Mouse (Mus musculus) liver, embryonic 11.5 days (tissue): Measurements from ENCODE around the gene Suclg1. TPM values are rescaled to one million over a fixed set of nuclear protein-coding genes. Genes with fewer than 3 reads are reported as not detected.
A peak's percentile ranks its signal among the peaks of the same experiment; 100 is the strongest.

Experiments used
- ATAC-seq: fragments of 200-750 bp; cut with Nextera tagmentation; replicated peaks from 2 replicates; pipeline ENCODE4 v1.8.0; 2017; ENCODE audit warnings: moderate number of reproducible peaks, mild to moderate bottlenecking, moderate TSS enrichment, moderate library complexity; ENCODE audit not compliant: low FRiP score
- DNase-seq: peaks from one replicate; pipeline ENCODE4 v3.0.0-alpha.2; 2017; ENCODE audit warnings: low spot score
- H3K27ac ChIP-seq: fragments of 300-500 bp; sonication (generic); 2 replicates; pipeline ENCODE4 v1.5.1; 2014; ENCODE audit warnings: mild to moderate bottlenecking, low read depth, low read length, control low read depth
- H3K27me3 ChIP-seq: fragments of 300-500 bp; sonication (generic); replicated peaks from 2 replicates; pipeline ENCODE4 v1.6.1; 2014; ENCODE audit warnings: low read length, mixed read lengths; ENCODE audit not compliant: control insufficient read depth, insufficient read depth
- H3K36me3 ChIP-seq: fragments of 300-500 bp; sonication (generic); 2 replicates; pipeline ENCODE4 v1.6.1; 2014; ENCODE audit warnings: mild to moderate bottlenecking, low read length, moderate library complexity, mixed read lengths; ENCODE audit not compliant: control insufficient read depth, insufficient read depth
- H3K4me1 ChIP-seq: fragments of 300-500 bp; sonication (generic); replicated peaks from 2 replicates; pipeline ENCODE4 v1.6.1; 2014; ENCODE audit warnings: low read length, mixed read lengths; ENCODE audit not compliant: control insufficient read depth, insufficient read depth
- H3K4me2 ChIP-seq: fragments of 300-500 bp; sonication (generic); 2 replicates; pipeline ENCODE4 v1.6.1; 2014; ENCODE audit warnings: mild to moderate bottlenecking, control low read depth, moderate library complexity
- H3K4me3 ChIP-seq: fragments of 300-500 bp; sonication (generic); 2 replicates; pipeline ENCODE4 v1.5.1; 2014; ENCODE audit warnings: low read depth, low read length, control low read depth
- H3K9ac ChIP-seq: fragments of 300-500 bp; sonication (generic); 2 replicates; pipeline ENCODE4 v1.6.1; 2014; ENCODE audit warnings: low read depth, low read length, control low read depth
- H3K9me3 ChIP-seq: fragments of 300-500 bp; sonication (generic); 2 replicates; pipeline ENCODE4 v1.6.1; 2016; ENCODE audit warnings: low read length, inconsistent platforms, mixed read lengths; ENCODE audit not compliant: control insufficient read depth
- WGBS: fragments of 180-500 bp; shearing (Covaris S2); extraction: QIAGEN DNeasy Blood & Tissue Kit; methylation state at CpG from one replicate; pipeline ENCODE4 v1.1.7; 2014; 5-methylcytosine and 5-hydroxymethylcytosine counted together
- polyA plus RNA-seq: library from polyadenylated mRNA; unstranded; fragments of >200 nt; fragmentation: Nextera tagmentation; extraction: Ambion mirVana; gene quantifications from 2 replicates; pipeline ENCODE4 v1.2.1, GENCODE M21; 2014

The Suclg1 gene
- polyA plus RNA-seq, 1 experiment from 2014 or later = 188 TPM

GRCm38 (mm10) chr6:73235650-73236049, 12.5 kb upstream of the Suclg1 start:
- WGBS = 71% methylated on average over 3 of the region's 3 CpGs

GRCm38 (mm10) chr6:73246821-73247220, 1.4 kb upstream of the Suclg1 start:
- no peak overlapping the region for H3K27ac ChIP-seq
- H3K36me3 ChIP-seq = no peaks in the 10 kb centered on the region
- no peaks in the 10 kb centered on the region for H3K27me3 ChIP-seq
- ATAC-seq (no peak), DNase-seq (no peak)
- H3K4me2 ChIP-seq = no peak overlapping the region
- 0 out of 2 replicates have a peak, but pooled peaks cover 7% of the 10 kb centered on the region for H3K4me1 ChIP-seq
- H3K9me3 ChIP-seq = no peaks in the 10 kb centered on the region
- H3K9ac ChIP-seq = no peak overlapping the region
- no peak overlapping the region for H3K4me3 ChIP-seq
- 67% methylated on average over 2 of the region's 2 CpGs for WGBS

More at GRCm38 (mm10) chr6:73235650-73236049, 12.5 kb upstream of the Suclg1 start:
- no peak overlapping the region for H3K9ac ChIP-seq
- H3K27me3 ChIP-seq = no peaks in the 10 kb centered on the region
- H3K4me3 ChIP-seq = no peak overlapping the region
- no peak for ATAC-seq
- no peak overlapping the region for H3K4me2 ChIP-seq
- no peaks in the 10 kb centered on the region for H3K36me3 ChIP-seq
- no peak for DNase-seq
- H3K27ac ChIP-seq = no peak overlapping the region
- no peaks in the 10 kb centered on the region for H3K9me3 ChIP-seq
- no peaks in the 10 kb centered on the region for H3K4me1 ChIP-seq

DNA sequence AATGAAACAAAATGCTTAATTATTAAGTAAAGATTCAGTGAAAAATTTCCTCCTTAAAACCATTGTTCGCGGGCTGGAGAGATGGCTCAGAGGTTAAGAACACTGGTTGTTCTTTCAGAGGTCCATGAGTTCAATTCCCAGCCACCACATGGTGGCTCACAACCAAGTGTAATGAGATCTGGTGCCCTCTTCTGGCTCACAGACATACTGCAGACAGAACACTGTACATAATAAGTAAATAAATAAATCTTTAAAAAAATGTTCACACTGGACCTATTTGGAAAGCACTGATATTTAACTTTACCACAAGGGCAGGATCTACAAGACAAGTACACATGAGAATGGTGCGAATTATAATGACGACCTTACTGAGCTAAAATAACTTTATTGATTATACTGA, 730 bp upstream of the Suclg1 start:
- Histone ChIP-seq H3K36me3 (no peaks in the 10 kb centered on the region), H3K9me3 (no peaks in the 10 kb centered on the region), H3K9ac (no peak overlapping the region), H3K27me3 (no peaks in the 10 kb centered on the region), H3K4me1 (0 out of 2 replicates have a peak, but pooled peaks cover 7% of the 10 kb centered on the region), H3K27ac (no peak overlapping the region), H3K4me2 (peak overlapping the region; percentile 81), H3K4me3 (peak overlapping the region; percentile 91)
- ATAC-seq = no peak
- WGBS = 42% methylated on average over 4 of the region's 4 CpGs
- DNase-seq = no peak

DNA sequence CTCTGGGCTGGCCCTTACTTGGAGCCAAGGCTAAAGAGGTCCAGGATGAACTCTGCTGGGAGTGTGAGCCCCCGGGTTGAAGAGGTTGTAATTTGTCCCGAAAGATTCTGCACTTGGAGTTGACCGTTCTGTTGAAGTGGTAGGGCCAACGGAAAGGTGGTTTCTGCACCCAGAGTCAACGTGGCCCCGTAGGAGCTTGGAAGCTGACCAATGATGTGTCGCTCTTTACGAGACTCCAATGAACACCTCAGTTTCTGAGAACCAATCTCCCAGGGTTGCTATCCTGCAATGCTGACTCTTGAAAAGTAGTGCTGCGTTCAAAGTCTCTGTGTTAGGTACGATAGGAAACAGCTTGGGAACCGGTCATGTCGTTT, 854 bp downstream of the Suclg1 start:
- ATAC-seq = peak; percentile 32; the same call in 1 of the 2 replicates
- H3K27ac ChIP-seq = peak overlapping the region; percentile 71

DNA sequence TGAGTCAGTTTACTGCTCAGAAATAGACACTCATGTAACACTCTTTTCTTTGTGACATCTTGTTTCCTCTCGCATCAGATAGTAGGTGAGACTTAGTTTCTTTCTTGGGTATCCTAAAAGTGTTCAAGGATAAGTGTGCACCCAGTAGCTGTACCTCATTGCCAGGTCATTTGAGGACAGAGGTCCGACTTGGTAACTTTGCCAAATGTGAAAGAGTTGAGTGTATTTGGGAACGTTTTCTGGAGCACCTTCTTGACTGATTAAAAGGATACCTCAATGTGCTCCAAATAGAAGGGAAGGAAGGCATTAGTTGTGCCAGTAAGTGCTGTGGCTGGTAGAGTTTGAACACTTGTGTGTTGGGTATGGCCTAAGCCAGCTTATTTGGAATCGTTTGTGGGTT, 1.7 kb downstream of the Suclg1 start:
- 73% methylated on average over 4 of the region's 4 CpGs for WGBS
- Histone ChIP-seq H3K27me3 (no peaks in the 10 kb centered on the region), H3K4me1 (peaks cover 23% of the 10 kb centered on the region), H3K4me3 (peak overlapping the region; percentile 91; the same call in 1 of the 2 replicates), H3K9ac (no peak overlapping the region), H3K27ac (no peak overlapping the region), H3K36me3 (no peaks in the 10 kb centered on the region), H3K4me2 (peak overlapping the region; percentile 81), H3K9me3 (no peaks in the 10 kb centered on the region)
- ATAC-seq (no peak), DNase-seq (no peak)

More for the DNA sequence above, 854 bp downstream of the Suclg1 start:
- peak overlapping the region; percentile 81 for H3K4me2 ChIP-seq
- 7% methylated on average over 12 of the region's 12 CpGs for WGBS
- H3K9ac ChIP-seq = peak overlapping the region; percentile 90
- H3K4me1 ChIP-seq = peaks cover 16% of the 10 kb centered on the region
- peak overlapping the region; percentile 91 for H3K4me3 ChIP-seq
- no peaks in the 10 kb centered on the region for H3K9me3 ChIP-seq
- H3K36me3 ChIP-seq = no peaks in the 10 kb centered on the region
- H3K27me3 ChIP-seq = no peaks in the 10 kb centered on the region
- no peak for DNase-seq

DNA sequence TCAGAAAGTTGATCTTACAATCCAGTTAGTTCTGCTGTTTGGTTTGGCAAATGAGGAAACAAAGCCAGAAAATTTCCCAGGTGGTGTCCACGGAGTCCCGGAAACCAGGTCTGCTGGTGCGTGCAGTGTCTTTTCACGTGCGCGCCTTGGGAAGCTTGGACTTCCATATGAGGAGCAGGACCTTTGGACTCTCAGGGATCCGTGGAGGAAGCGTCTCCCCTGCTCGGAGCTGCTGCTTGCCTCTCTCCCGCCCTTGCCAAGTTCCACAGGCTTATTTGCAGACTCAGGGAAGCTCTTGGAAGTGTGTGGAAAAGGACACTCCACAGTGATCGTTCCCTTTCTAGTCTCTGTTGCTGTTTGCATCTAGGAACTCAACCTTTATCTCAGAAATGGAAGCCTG, 3.2 kb downstream of the Suclg1 start:
- DNase-seq = no peak
- no peak overlapping the region for H3K9ac ChIP-seq
- no peak overlapping the region for H3K4me3 ChIP-seq
- H3K27me3 ChIP-seq = no peaks in the 10 kb centered on the region
- no peaks in the 10 kb centered on the region for H3K36me3 ChIP-seq
- H3K27ac ChIP-seq = no peak overlapping the region
- ATAC-seq = no peak
- 92% methylated on average over 11 of the region's 11 CpGs for WGBS
- H3K4me1 ChIP-seq = peaks cover 23% of the 10 kb centered on the region
- no peak overlapping the region for H3K4me2 ChIP-seq
- H3K9me3 ChIP-seq = no peaks in the 10 kb centered on the region

DNA sequence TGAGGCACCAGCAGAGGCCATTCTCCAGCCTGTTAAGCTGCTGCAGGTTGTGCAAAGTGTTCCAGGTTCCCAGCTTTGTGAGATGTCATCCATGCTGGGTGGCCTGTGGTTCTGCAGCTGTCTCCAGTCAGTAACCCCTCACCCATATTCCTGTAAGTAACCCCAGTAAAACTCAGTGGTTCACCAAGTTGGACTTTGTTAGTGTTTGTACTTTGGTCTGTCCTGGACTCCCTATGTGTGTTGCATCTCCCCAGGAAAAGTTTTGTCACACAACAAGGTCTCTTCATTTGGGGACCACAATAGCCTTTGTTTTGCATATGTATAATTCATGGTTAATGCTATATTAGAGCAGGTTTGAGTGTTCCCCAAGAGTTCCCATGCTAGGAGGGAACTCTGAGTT, 4.2 kb downstream of the Suclg1 start:
- Histone ChIP-seq H3K9me3 (no peaks in the 10 kb centered on the region), H3K4me3 (no peak overlapping the region), H3K27ac (no peak overlapping the region), H3K4me1 (peaks cover 23% of the 10 kb centered on the region), H3K9ac (no peak overlapping the region), H3K36me3 (no peaks in the 10 kb centered on the region), H3K4me2 (no peak overlapping the region), H3K27me3 (no peaks in the 10 kb centered on the region)
- no peak for DNase-seq
- ATAC-seq = no peak

GRCm38 (mm10) chr6:73253006-73253405, 4.8 kb downstream of the Suclg1 start:
- WGBS = 84% methylated on average over 2 of the region's 2 CpGs
- H3K9ac ChIP-seq = no peak overlapping the region
- H3K4me3 ChIP-seq = no peak overlapping the region
- DNase-seq (no peak), ATAC-seq (no peak)
- no peak overlapping the region for H3K4me2 ChIP-seq
- H3K27ac ChIP-seq = no peak overlapping the region
- H3K4me1 ChIP-seq = peaks cover 23% of the 10 kb centered on the region
- no peaks in the 10 kb centered on the region for H3K27me3 ChIP-seq
- H3K9me3 ChIP-seq = no peaks in the 10 kb centered on the region
- H3K36me3 ChIP-seq = no peaks in the 10 kb centered on the region

GRCm38 (mm10) chr6:73253584-73253983, 5.4 kb downstream of the Suclg1 start:
- peaks cover 23% of the 10 kb centered on the region for H3K4me1 ChIP-seq
- ATAC-seq = no peak
- no peak overlapping the region for H3K27ac ChIP-seq

More at GRCm38 (mm10) chr6:73253584-73253983, 5.4 kb downstream of the Suclg1 start:
- no peak for DNase-seq
- Histone ChIP-seq H3K27me3 (no peaks in the 10 kb centered on the region), H3K9me3 (no peaks in the 10 kb centered on the region), H3K9ac (no peak overlapping the region), H3K36me3 (no peaks in the 10 kb centered on the region; the same call in 1 of the 2 replicates), H3K4me3 (no peak overlapping the region), H3K4me2 (no peak overlapping the region)
- WGBS = 68% methylated on average over 4 of the region's 4 CpGs
